Mouse (Mus musculus) gastrocnemius, postnatal 36 days (tissue): ENCODE data around the gene Rint1. TPM values are rescaled to one million over a fixed set of nuclear protein-coding genes. Genes with fewer than 3 reads are reported as not detected.
A peak's percentile ranks its signal among the peaks of the same experiment; 100 is the strongest.

Source experiments
- DNase-seq, 2 experiments: peaks; one replicate each; pipeline ENCODE4 v3.0.0; 2022
- intact Hi-C: fragments of 180-260 bp; cut with DNase I; formaldehyde crosslinking; loops from one replicate; pipeline ENCODE4 v1.15.1; 2025
- long read RNA-seq, 2 experiments: library from polyadenylated mRNA; stranded (forward); transcript quantifications; one replicate each; pipeline ENCODE4 v2.0.0; 2021
- total RNA-seq, 2 experiments: library from RNA; stranded (reverse); gene quantifications; 2 replicates each; pipeline ENCODE4 v1.2.3; 2021

The Rint1 gene
- total RNA-seq: 1 to 10 TPM; 6.3 to 7.0 TPM
- long read RNA-seq, experiment 1, partial matches to known transcripts: 1 of 8 reads
- long read RNA-seq, experiment 1, other reads (novel, unspliced or antisense): 5 of 8 reads
- long read RNA-seq, experiment 2, transcript Rint1-201 (15 exons, 3,298 nt): major isoform, 6 of 9 reads
- long read RNA-seq, experiment 2, partial matches to known transcripts: 0 of 9 reads
- long read RNA-seq, experiment 2, other reads (novel, unspliced or antisense): 1 of 9 reads

GRCm38 (mm10) chr5:23787536-23788389 lies at the start of gene Rint1:
TSS of gene Rint1 (plus strand) at chr5:23787711.
- peak; percentile 94 to 97 for DNase-seq
- intact Hi-C loops: no loop called here

- no peak for DNase-seq
- intact Hi-C loops: no loop called here
Measured at GRCm38 (mm10) chr5:23743261-23743660, 44.2 kb upstream of the Rint1 start.

- no peak for DNase-seq
- intact Hi-C loops: no loop called here
Measured at GRCm38 (mm10) chr5:23749882-23750281, 37.6 kb upstream of the Rint1 start.

- intact Hi-C loops: no loop called here
Measured at GRCm38 (mm10) chr5:23755591-23755990, 31.9 kb upstream of the Rint1 start.

GRCm38 (mm10) chr5:23756368-23756767 lies 31.1 kb upstream of the Rint1 start:
- no peak for DNase-seq
- intact Hi-C loops: no loop called here

More at GRCm38 (mm10) chr5:23755591-23755990, 31.9 kb upstream of the Rint1 start:
- DNase-seq: no peak

GRCm38 (mm10) chr5:23758633-23759032 lies 28.9 kb upstream of the Rint1 start:
- DNase-seq: no peak
- intact Hi-C loops: no loop called here

GRCm38 (mm10) chr5:23762531-23762930 lies 25.0 kb upstream of the Rint1 start:
- no peak for DNase-seq
- intact Hi-C loops: no loop called here

- DNase-seq: no peak
- intact Hi-C loops: no loop called here
Measured at GRCm38 (mm10) chr5:23764557-23764956, 23.0 kb upstream of the Rint1 start.

GRCm38 (mm10) chr5:23771105-23771504 lies 16.4 kb upstream of the Rint1 start:
- intact Hi-C loops: no loop called here
- no peak for DNase-seq

- DNase-seq: no peak
- intact Hi-C loops: no loop called here
Measured at GRCm38 (mm10) chr5:23774186-23774585, 13.3 kb upstream of the Rint1 start.

- DNase-seq: no peak
- intact Hi-C loops: no loop called here
Measured at GRCm38 (mm10) chr5:23780516-23780915, 7.0 kb upstream of the Rint1 start.

- DNase-seq: no peak
- intact Hi-C loops: no loop called here
Measured at GRCm38 (mm10) chr5:23781172-23781571, 6.3 kb upstream of the Rint1 start.

- no peak for DNase-seq
- intact Hi-C loops: no loop called here
Measured at GRCm38 (mm10) chr5:23782051-23782810, 5.3 kb upstream of the Rint1 start.

- DNase-seq: peak; percentile 75 to 82
- intact Hi-C loops: no loop called here
Measured at GRCm38 (mm10) chr5:23782931-23783877, 4.3 kb upstream of the Rint1 start, which contains the start of gene Pus7. TSS of gene Pus7 (minus strand) at chr5:23783711.

- intact Hi-C loops: no loop called here
- DNase-seq: no peak
Measured at GRCm38 (mm10) chr5:23788390-23788830, 899 bp downstream of the Rint1 start.

- DNase-seq: no peak
- intact Hi-C loops: no loop called here
Measured at GRCm38 (mm10) chr5:23789078-23789612, 1.6 kb downstream of the Rint1 start.

GRCm38 (mm10) chr5:23792726-23793125 lies 5.2 kb downstream of the Rint1 start:
- intact Hi-C loops: loop anchor here (5.0 kb wide), 1 partner anchor 35 kb away; no protein-coding TSS in a partner anchor

GRCm38 (mm10) chr5:23814841-23815240 lies 27.3 kb downstream of the Rint1 start:
- no peak for DNase-seq
- intact Hi-C loops: no loop called here

More at GRCm38 (mm10) chr5:23792726-23793125, 5.2 kb downstream of the Rint1 start:
- no peak for DNase-seq

GRCm38 (mm10) chr5:23816681-23817080 lies 29.2 kb downstream of the Rint1 start:
- intact Hi-C loops: no loop called here
- no peak for DNase-seq
